Mouse (Mus musculus) neural tube, embryonic 10.5 days (tissue): Measurements from ENCODE around the gene Gm21719.
"Not testable (repeated sequence)": the region's sequence is repeated elsewhere in the genome, so short reads cannot be mapped to it uniquely, and the experiment has no call there.

ENCODE experiments used
- DNase-seq: peaks from one replicate; pipeline ENCODE4 v3.0.0-alpha.2; 2017; ENCODE audit warnings: low spot score; ENCODE audit errors: extremely low spot score

Gm21719 gene

GRCm38 (mm10) chrY:6682772-6683171, at the start of gene Gm21719:
Gene Gm21719, minus strand, starts transcription at chrY:6682872.
- DNase-seq, result not testable (repeated sequence)
